Mouse (Mus musculus): Measurements from ENCODE around the gene Rbfox1.

DNA sequence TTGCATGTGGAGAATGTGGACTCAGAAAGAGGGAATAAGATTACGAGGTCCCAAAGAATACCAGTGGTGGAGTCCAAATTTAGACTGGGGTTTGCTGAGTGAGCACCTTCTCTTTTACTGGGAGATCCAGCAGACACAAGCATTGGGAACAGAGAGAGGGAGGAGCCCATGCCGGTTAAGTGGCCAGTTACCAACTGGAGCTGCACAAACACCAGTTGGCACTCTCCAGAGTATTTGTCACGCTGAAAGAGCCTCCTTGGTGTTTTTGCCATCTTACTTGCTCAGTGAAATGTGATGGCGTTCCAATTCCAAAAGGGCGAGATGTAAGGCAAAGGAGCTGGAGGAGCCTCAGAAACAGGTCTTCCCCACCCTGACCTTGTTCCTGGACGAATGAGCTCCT is 1190.6 kb downstream of the Rbfox1 start:
- no peak for TF ChIP-seq EP300 (IDR thresholded peaks at IDR 0.05; ENCODE audit: insufficient read depth, low read depth, low read length)
- no peak for TF ChIP-seq POLR2A (IDR thresholded peaks at IDR 0.05; ENCODE audit: insufficient read depth, low read length)
